Mouse (Mus musculus): ENCODE measurements around the gene Kcnb1. TPM values are rescaled to one million over a fixed set of nuclear protein-coding genes. Genes with fewer than 3 reads are reported as not detected.
"Not testable (repeated sequence)": the region's sequence is repeated elsewhere in the genome, so short reads cannot be mapped to it uniquely, and the experiment has no call there.

Gene Kcnb1
- polyA plus RNA-seq, 1 experiment from 2014 or later, result 1.1 TPM

GRCm38 (mm10) chr2:167212089-167212488 lies 22.1 kb upstream of the Kcnb1 start:
- H3K9me3 ChIP-seq (ENCODE audit: control insufficient read depth, low read length), result no peaks in the 10 kb centered on the region
- H3K9ac ChIP-seq (ENCODE audit: low read depth, low read length), result no peak overlapping the region
- no peak for ATAC-seq
- H3K36me3 ChIP-seq (ENCODE audit: control insufficient read depth, insufficient read depth, low read length), result no peaks in the 10 kb centered on the region
- no peaks in the 10 kb centered on the region for H3K4me1 ChIP-seq (ENCODE audit: control insufficient read depth, insufficient read depth, low read length)
- WGBS, result 87% methylated on average over 3 of the region's 3 CpGs
- no peak overlapping the region for H3K4me2 ChIP-seq (ENCODE audit: low read depth, low read length)
- H3K4me3 ChIP-seq (ENCODE audit: low read length), result no peak overlapping the region
- H3K27me3 ChIP-seq (replicated peaks; ENCODE audit: control insufficient read depth, insufficient read depth, low read length), result no peaks in the 10 kb centered on the region
- H3K27ac ChIP-seq (ENCODE audit: low read length), result no peak overlapping the region

- Histone ChIP-seq H3K36me3 (ENCODE audit: control insufficient read depth, insufficient read depth, low read length) (no peaks in the 10 kb centered on the region), H3K4me3 (ENCODE audit: low read length) (no peak overlapping the region), H3K27me3 (replicated peaks; ENCODE audit: control insufficient read depth, insufficient read depth, low read length) (no peaks in the 10 kb centered on the region), H3K4me1 (ENCODE audit: control insufficient read depth, insufficient read depth, low read length) (no peaks in the 10 kb centered on the region), H3K9me3 (ENCODE audit: control insufficient read depth, low read length) (no peaks in the 10 kb centered on the region), H3K27ac (ENCODE audit: low read length) (no peak overlapping the region), H3K9ac (ENCODE audit: low read depth, low read length) (no peak overlapping the region), H3K4me2 (ENCODE audit: low read depth, low read length) (no peak overlapping the region)
- 75% methylated on average over 9 of the region's 9 CpGs for WGBS
- ATAC-seq, result no peak
These were observed 19.9 kb upstream of the Kcnb1 start for GRCm38 (mm10) chr2:167209900-167210299.

GRCm38 (mm10) chr2:167208984-167209383 lies 19.0 kb upstream of the Kcnb1 start:
- ATAC-seq, result no peak
- no peak overlapping the region for H3K4me3 ChIP-seq (ENCODE audit: low read length)
- no peak overlapping the region for H3K4me2 ChIP-seq (ENCODE audit: low read depth, low read length)
- H3K9me3 ChIP-seq (ENCODE audit: control insufficient read depth, low read length), result no peaks in the 10 kb centered on the region
- no peaks in the 10 kb centered on the region for H3K36me3 ChIP-seq (ENCODE audit: control insufficient read depth, insufficient read depth, low read length)
- H3K9ac ChIP-seq (ENCODE audit: low read depth, low read length), result no peak overlapping the region
- H3K4me1 ChIP-seq (ENCODE audit: control insufficient read depth, insufficient read depth, low read length), result no peaks in the 10 kb centered on the region
- no peak overlapping the region for H3K27ac ChIP-seq (ENCODE audit: low read length)
- WGBS, result 62% methylated on average over 3 of the region's 3 CpGs
- no peaks in the 10 kb centered on the region for H3K27me3 ChIP-seq (replicated peaks; ENCODE audit: control insufficient read depth, insufficient read depth, low read length)

- WGBS, result 89% methylated on average over 18 of the region's 18 CpGs
- no peak overlapping the region for H3K9ac ChIP-seq (ENCODE audit: low read depth, low read length)
- H3K9me3 ChIP-seq (ENCODE audit: control insufficient read depth, low read length), result no peaks in the 10 kb centered on the region
- no peak overlapping the region for H3K4me3 ChIP-seq (ENCODE audit: low read length)
- H3K4me2 ChIP-seq (ENCODE audit: low read depth, low read length), result no peak overlapping the region
- H3K27ac ChIP-seq (ENCODE audit: low read length), result no peak overlapping the region
- H3K4me1 ChIP-seq (ENCODE audit: control insufficient read depth, insufficient read depth, low read length), result no peaks in the 10 kb centered on the region
- ATAC-seq, result no peak
- no peaks in the 10 kb centered on the region for H3K36me3 ChIP-seq (ENCODE audit: control insufficient read depth, insufficient read depth, low read length)
- no peaks in the 10 kb centered on the region for H3K27me3 ChIP-seq (replicated peaks; ENCODE audit: control insufficient read depth, insufficient read depth, low read length)
These were observed 16.1 kb upstream of the Kcnb1 start for GRCm38 (mm10) chr2:167205918-167206629.

GRCm38 (mm10) chr2:167204686-167205085 lies 14.7 kb upstream of the Kcnb1 start:
- H3K4me3 ChIP-seq (ENCODE audit: low read length); H3K4me1 ChIP-seq (ENCODE audit: control insufficient read depth, insufficient read depth, low read length); H3K27ac ChIP-seq (ENCODE audit: low read length); H3K27me3 ChIP-seq (replicated peaks; ENCODE audit: control insufficient read depth, insufficient read depth, low read length); ATAC-seq; H3K36me3 ChIP-seq (ENCODE audit: control insufficient read depth, insufficient read depth, low read length); H3K9me3 ChIP-seq (ENCODE audit: control insufficient read depth, low read length); H3K4me2 ChIP-seq (ENCODE audit: low read depth, low read length); H3K9ac ChIP-seq (ENCODE audit: low read depth, low read length): not testable (repeated sequence)
- WGBS, result 78% methylated on average over 5 of the region's 5 CpGs

- no peak overlapping the region for H3K4me3 ChIP-seq (ENCODE audit: low read length)
- no peak overlapping the region for H3K27ac ChIP-seq (ENCODE audit: low read length)
- H3K9me3 ChIP-seq (ENCODE audit: control insufficient read depth, low read length), result no peaks in the 10 kb centered on the region
- no peak overlapping the region for H3K9ac ChIP-seq (ENCODE audit: low read depth, low read length)
- ATAC-seq, result no peak
- no peak overlapping the region for H3K4me2 ChIP-seq (ENCODE audit: low read depth, low read length)
- no peaks in the 10 kb centered on the region for H3K27me3 ChIP-seq (replicated peaks; ENCODE audit: control insufficient read depth, insufficient read depth, low read length)
- peaks cover under 1% of the 10 kb centered on the region; the same call in 1 of the 2 replicates for H3K4me1 ChIP-seq (ENCODE audit: control insufficient read depth, insufficient read depth, low read length)
- H3K36me3 ChIP-seq (ENCODE audit: control insufficient read depth, insufficient read depth, low read length), result no peaks in the 10 kb centered on the region
- WGBS, result 74% methylated on average over 7 of the region's 7 CpGs
These were observed 13.7 kb upstream of the Kcnb1 start for GRCm38 (mm10) chr2:167203505-167204166.

- 42% methylated on average over 16 of the region's 16 CpGs for WGBS
- Histone ChIP-seq H3K36me3 (ENCODE audit: control insufficient read depth, insufficient read depth, low read length) (no peaks in the 10 kb centered on the region), H3K9ac (ENCODE audit: low read depth, low read length) (no peak overlapping the region), H3K4me1 (ENCODE audit: control insufficient read depth, insufficient read depth, low read length) (peaks cover 2% of the 10 kb centered on the region; the same call in 1 of the 2 replicates), H3K27me3 (replicated peaks; ENCODE audit: control insufficient read depth, insufficient read depth, low read length) (no peaks in the 10 kb centered on the region), H3K9me3 (ENCODE audit: control insufficient read depth, low read length) (no peaks in the 10 kb centered on the region), H3K4me3 (ENCODE audit: low read length) (no peak overlapping the region), H3K4me2 (ENCODE audit: low read depth, low read length) (no peak overlapping the region), H3K27ac (ENCODE audit: low read length) (no peak overlapping the region)
- ATAC-seq, result no peak
These were observed 11.7 kb upstream of the Kcnb1 start for GRCm38 (mm10) chr2:167201463-167202291.

- H3K4me3 ChIP-seq (ENCODE audit: low read length), result no peak overlapping the region
- WGBS, result 45% methylated on average over 13 of the region's 13 CpGs
These were observed 8.9 kb upstream of the Kcnb1 start for GRCm38 (mm10) chr2:167198660-167199427.

GRCm38 (mm10) chr2:167193361-167193760 lies 3.4 kb upstream of the Kcnb1 start:
- Histone ChIP-seq H3K9me3 (ENCODE audit: control insufficient read depth, low read length) (no peaks in the 10 kb centered on the region), H3K27me3 (replicated peaks; ENCODE audit: control insufficient read depth, insufficient read depth, low read length) (peaks cover 28% of the 10 kb centered on the region), H3K4me2 (ENCODE audit: low read depth, low read length) (no peak overlapping the region), H3K4me3 (ENCODE audit: low read length) (no peak overlapping the region), H3K9ac (ENCODE audit: low read depth, low read length) (no peak overlapping the region), H3K27ac (ENCODE audit: low read length) (no peak overlapping the region), H3K36me3 (ENCODE audit: control insufficient read depth, insufficient read depth, low read length) (no peaks in the 10 kb centered on the region), H3K4me1 (ENCODE audit: control insufficient read depth, insufficient read depth, low read length) (peaks cover 11% of the 10 kb centered on the region)
- no peak for ATAC-seq
- WGBS, result 76% methylated on average over 3 of the region's 3 CpGs

More at GRCm38 (mm10) chr2:167198660-167199427, 8.9 kb upstream of the Kcnb1 start:
- Histone ChIP-seq H3K9ac (ENCODE audit: low read depth, low read length) (no peak overlapping the region), H3K27ac (ENCODE audit: low read length) (no peak overlapping the region), H3K27me3 (replicated peaks; ENCODE audit: control insufficient read depth, insufficient read depth, low read length) (no peaks in the 10 kb centered on the region), H3K4me1 (ENCODE audit: control insufficient read depth, insufficient read depth, low read length) (peaks cover 2% of the 10 kb centered on the region; the same call in 1 of the 2 replicates), H3K4me2 (ENCODE audit: low read depth, low read length) (no peak overlapping the region), H3K9me3 (ENCODE audit: control insufficient read depth, low read length) (no peaks in the 10 kb centered on the region), H3K36me3 (ENCODE audit: control insufficient read depth, insufficient read depth, low read length) (no peaks in the 10 kb centered on the region)
- ATAC-seq, result no peak

Measured in intestine, embryonic 16.5 days (tissue).